Mouse (Mus musculus): Measurements from ENCODE around the gene Exoc2. TPM values are rescaled to one million over a fixed set of nuclear protein-coding genes. Genes with fewer than 3 reads are reported as not detected.
A peak's percentile ranks its signal among the peaks of the same experiment; 100 is the strongest.

The Exoc2 gene
- 44.7 and 50.9 TPM in 2 replicates for polyA plus RNA-seq (2015; fragmentation: Nextera tagmentation; extraction: Ambion mirVana)

DNA sequence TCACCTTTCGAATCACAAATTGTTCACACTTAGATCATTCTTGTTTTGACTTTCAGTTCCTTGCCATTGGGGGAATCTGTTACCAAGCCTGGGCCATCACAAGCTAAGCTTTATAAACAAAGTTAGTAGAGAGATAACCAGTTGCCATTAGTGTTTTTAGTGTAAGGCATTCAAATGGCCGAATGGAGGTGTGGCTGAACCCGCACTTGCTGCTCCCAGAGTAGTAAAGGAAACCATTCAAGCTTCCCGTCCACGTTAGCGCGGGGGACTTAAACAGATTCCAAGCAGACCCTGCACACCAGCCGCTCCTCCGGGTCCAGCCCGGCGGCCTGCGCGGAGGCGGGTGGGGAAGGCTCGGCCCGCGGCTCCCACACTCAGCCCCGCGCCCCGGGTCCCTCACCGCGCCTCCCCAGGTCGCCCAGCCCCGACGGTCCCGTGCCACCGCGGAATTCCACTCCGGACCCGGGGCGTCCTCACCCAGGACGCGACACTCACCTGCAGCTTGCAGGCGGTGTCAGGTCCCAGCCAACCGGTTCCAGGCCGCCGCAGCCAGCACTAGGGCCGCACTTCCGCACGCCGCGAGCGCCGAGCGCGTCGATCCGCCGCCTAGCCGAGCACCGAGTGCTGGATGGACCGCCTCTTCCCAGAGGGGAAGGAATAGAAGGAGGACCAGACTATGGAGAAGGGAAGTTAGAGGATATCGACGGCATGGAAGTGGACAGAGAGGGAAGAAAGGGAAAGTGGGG is at the start of gene Exoc2, which contains the start of gene Gm5447:
TSS of gene Exoc2 (minus strand) at position 593 of the 746 bp plus-strand sequence.
TSS of gene Gm5447 (plus strand) at position 704 of the 746 bp plus-strand sequence.
- H3K36me3 ChIP-seq = no peaks in the 10 kb centered on the region
- H3K9ac ChIP-seq (replicated peaks) = peak within 1 kb of the TSS; percentile 83
- peak; percentile 99 for ATAC-seq
- under 1% methylated on average over 54 of the region's 54 CpGs for WGBS
- peak within 1 kb of the TSS; percentile 88 for H3K27ac ChIP-seq
- peak within 1 kb of the TSS; percentile 68 for H3K4me2 ChIP-seq (replicated peaks)
- H3K4me3 ChIP-seq (replicated peaks) = peak within 1 kb of the TSS; percentile 70
- no peaks in the 10 kb centered on the region for H3K27me3 ChIP-seq
- H3K9me3 ChIP-seq = no peaks in the 10 kb centered on the region
- H3K4me1 ChIP-seq (replicated peaks) = peaks cover 14% of the 10 kb centered on the region

DNA sequence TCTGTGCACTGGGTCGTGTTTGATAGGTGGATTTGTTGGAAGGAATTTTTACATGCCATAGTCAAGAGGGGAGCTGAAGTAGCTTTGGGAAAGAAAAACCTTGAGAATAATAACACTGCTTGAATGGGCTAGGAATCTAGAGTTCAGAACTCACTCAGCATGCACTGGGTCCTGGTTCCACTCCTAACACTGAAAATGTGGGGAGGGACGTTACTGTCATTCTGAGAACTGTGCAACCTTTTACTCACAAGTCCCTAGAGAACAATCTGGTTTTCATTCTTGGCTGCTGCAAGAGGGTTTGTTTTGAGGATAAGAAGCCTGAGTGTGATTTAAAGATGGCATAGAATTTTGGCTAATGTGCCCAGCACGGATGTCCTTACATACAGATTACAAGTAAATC is 49.8 kb upstream of the Exoc2 start:
- WGBS = 83% methylated on average over 3 of the region's 3 CpGs
- H3K27ac ChIP-seq = no peak overlapping the region

DNA sequence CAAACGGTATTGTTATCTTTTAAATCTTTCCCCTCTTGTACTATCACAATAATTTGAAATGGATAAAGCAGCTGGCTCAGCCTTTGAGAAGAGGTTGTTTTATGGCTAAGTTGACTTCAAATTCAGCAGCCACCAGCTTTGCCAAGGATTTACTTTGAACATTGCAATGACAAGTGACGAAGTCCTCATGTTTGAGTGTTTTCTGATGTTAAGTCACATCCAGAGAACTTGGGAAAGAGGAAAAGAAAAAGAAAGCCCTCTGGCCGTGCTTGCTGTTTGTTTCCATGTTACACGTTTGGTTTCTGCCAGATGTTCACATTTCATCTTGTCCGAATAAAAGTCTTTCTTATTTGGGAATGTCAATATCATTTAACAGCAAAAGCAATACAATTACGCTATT is 48.0 kb upstream of the Exoc2 start:
- H3K4me1 ChIP-seq (replicated peaks) = no peaks in the 10 kb centered on the region
- H3K27ac ChIP-seq = no peak overlapping the region
- no peak overlapping the region for H3K4me2 ChIP-seq (replicated peaks)
- ATAC-seq = no peak
- H3K27me3 ChIP-seq = no peaks in the 10 kb centered on the region
- 85% methylated on average over 6 of the region's 6 CpGs for WGBS
- no peak overlapping the region for H3K4me3 ChIP-seq (replicated peaks)
- H3K9ac ChIP-seq (replicated peaks) = no peak overlapping the region
- no peaks in the 10 kb centered on the region for H3K36me3 ChIP-seq
- H3K9me3 ChIP-seq = no peaks in the 10 kb centered on the region

More for the DNA sequence above, 49.8 kb upstream of the Exoc2 start:
- H3K36me3 ChIP-seq = no peaks in the 10 kb centered on the region
- ATAC-seq = no peak
- H3K9ac ChIP-seq (replicated peaks) = no peak overlapping the region
- H3K4me1 ChIP-seq (replicated peaks) = no peaks in the 10 kb centered on the region
- no peaks in the 10 kb centered on the region for H3K9me3 ChIP-seq
- no peak overlapping the region for H3K4me2 ChIP-seq (replicated peaks)
- no peaks in the 10 kb centered on the region for H3K27me3 ChIP-seq
- no peak overlapping the region for H3K4me3 ChIP-seq (replicated peaks)

DNA sequence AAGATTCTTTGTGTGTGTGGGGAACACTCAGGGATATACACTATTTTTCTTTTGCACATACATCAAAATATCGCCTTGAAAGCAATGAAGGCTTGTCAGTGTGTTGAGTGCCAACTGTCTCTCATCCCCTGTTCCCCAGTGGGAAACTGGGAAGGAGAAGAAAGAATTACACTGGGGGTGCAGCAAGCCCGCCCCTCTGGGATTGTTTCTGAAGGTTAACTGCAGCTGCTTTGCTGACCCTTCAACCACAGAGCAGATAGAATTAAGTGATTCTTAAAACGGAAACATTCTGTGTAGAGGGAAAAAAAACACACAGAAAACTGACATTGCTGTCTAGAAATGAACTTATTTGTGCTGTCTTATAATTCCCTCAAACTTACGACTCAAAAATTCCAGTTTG is 47.6 kb upstream of the Exoc2 start:
- no peak for ATAC-seq
- Histone ChIP-seq H3K36me3 (no peaks in the 10 kb centered on the region), H3K4me1 (replicated peaks) (no peaks in the 10 kb centered on the region), H3K4me2 (replicated peaks) (no peak overlapping the region), H3K4me3 (replicated peaks) (no peak overlapping the region), H3K9me3 (no peaks in the 10 kb centered on the region), H3K9ac (replicated peaks) (no peak overlapping the region), H3K27ac (no peak overlapping the region), H3K27me3 (no peaks in the 10 kb centered on the region)
- 68% methylated on average over 4 of the region's 4 CpGs for WGBS

DNA sequence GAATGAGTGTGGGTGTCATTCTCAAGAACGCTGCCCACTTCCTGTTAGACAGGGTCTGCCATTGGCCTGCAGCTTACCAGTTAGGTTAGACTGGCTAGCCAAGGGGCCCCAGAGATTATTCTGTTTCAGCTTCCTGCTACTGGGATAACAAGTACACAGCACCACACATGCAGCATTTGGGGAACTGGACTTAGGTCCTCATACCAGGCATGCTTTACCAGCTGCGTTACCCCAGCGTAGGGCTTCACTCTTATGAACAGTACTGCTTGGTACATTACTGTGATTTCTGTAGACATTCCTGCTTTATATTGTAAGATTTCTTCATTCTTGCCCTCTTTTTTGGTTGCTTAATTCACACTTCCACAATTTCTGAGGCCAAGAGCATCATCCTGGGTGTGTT is 43.7 kb upstream of the Exoc2 start:
- Histone ChIP-seq H3K4me2 (replicated peaks) (no peak overlapping the region), H3K9ac (replicated peaks) (no peak overlapping the region), H3K4me1 (replicated peaks) (no peaks in the 10 kb centered on the region), H3K27ac (no peak overlapping the region), H3K27me3 (no peaks in the 10 kb centered on the region), H3K9me3 (no peaks in the 10 kb centered on the region), H3K4me3 (replicated peaks) (no peak overlapping the region), H3K36me3 (no peaks in the 10 kb centered on the region)
- no peak for ATAC-seq
- WGBS = 95% methylated on average over 3 of the region's 3 CpGs

DNA sequence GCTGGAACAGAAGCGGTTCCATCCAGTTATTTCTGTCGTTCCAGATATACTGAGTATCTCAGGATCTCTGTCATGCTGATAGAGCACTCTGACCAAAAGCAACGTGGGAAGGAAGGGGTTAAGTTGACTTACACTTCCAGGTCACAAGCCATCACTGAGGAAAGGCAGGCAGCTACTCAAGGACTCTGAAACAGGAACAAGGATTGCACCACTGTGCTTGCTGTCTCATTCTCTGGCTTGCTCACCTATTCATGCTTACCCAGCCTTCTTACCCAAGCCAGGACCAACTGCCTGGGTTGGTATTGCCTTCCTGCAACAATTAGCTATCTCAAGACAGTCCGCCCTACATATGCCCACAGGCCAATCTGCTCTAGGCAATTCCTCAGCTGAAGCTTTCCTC is 31.1 kb upstream of the Exoc2 start:
- WGBS = 76% methylated on average over 4 of the region's 4 CpGs
- no peak overlapping the region for H3K4me3 ChIP-seq (replicated peaks)
- ATAC-seq = no peak

DNA sequence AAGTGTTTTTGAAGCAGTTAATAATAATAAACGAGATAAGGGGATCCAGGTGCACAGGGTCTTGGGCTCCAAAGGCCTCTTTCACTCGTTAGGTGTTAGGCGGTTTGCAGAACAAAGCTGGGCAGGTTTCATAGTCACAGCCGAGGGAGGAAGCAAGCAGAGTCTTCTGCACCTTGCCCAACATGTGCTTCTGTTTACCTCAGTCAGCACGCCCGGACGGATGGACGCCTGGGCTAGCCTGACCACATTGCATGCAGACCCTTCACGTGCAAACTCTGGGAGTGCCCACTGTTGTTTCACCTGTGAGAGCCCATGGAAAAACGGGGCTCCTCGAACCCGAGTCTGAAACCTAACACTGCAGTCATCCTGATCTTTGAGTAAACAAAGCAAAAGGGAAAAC is 30.6 kb upstream of the Exoc2 start:
- Histone ChIP-seq H3K9me3 (no peaks in the 10 kb centered on the region), H3K27ac (no peak overlapping the region), H3K9ac (replicated peaks) (no peak overlapping the region), H3K4me3 (replicated peaks) (no peak overlapping the region), H3K36me3 (no peaks in the 10 kb centered on the region), H3K4me2 (replicated peaks) (no peak overlapping the region), H3K4me1 (replicated peaks) (no peaks in the 10 kb centered on the region), H3K27me3 (no peaks in the 10 kb centered on the region)
- WGBS = 69% methylated on average over 12 of the region's 12 CpGs
- no peak for ATAC-seq

More for the DNA sequence above, 31.1 kb upstream of the Exoc2 start:
- no peaks in the 10 kb centered on the region for H3K36me3 ChIP-seq
- no peaks in the 10 kb centered on the region for H3K4me1 ChIP-seq (replicated peaks)
- no peaks in the 10 kb centered on the region for H3K27me3 ChIP-seq
- H3K9ac ChIP-seq (replicated peaks) = no peak overlapping the region
- H3K27ac ChIP-seq = no peak overlapping the region
- H3K9me3 ChIP-seq = no peaks in the 10 kb centered on the region
- no peak overlapping the region for H3K4me2 ChIP-seq (replicated peaks)

DNA sequence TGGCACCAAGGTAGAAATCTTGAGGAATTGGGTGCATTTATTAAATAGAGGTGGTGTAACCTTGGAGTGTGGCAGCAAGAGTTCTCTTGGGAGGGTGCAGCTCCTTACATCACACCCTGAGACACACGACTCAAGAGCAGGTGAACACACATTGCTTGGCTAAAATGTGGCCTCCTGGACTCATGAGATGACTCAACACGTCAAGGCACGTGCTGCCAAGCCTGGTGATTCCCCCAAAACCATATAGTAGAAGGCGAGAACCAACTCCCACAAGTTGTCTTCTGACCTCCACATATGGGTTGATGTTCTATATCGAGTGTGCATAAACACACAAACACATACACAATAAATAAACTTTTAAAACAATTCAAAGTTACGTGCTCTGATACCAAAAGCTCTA is 25.9 kb upstream of the Exoc2 start:
- Histone ChIP-seq H3K4me2 (replicated peaks) (no peak overlapping the region), H3K4me1 (replicated peaks) (no peaks in the 10 kb centered on the region)
- WGBS = 85% methylated on average over 6 of the region's 6 CpGs

DNA sequence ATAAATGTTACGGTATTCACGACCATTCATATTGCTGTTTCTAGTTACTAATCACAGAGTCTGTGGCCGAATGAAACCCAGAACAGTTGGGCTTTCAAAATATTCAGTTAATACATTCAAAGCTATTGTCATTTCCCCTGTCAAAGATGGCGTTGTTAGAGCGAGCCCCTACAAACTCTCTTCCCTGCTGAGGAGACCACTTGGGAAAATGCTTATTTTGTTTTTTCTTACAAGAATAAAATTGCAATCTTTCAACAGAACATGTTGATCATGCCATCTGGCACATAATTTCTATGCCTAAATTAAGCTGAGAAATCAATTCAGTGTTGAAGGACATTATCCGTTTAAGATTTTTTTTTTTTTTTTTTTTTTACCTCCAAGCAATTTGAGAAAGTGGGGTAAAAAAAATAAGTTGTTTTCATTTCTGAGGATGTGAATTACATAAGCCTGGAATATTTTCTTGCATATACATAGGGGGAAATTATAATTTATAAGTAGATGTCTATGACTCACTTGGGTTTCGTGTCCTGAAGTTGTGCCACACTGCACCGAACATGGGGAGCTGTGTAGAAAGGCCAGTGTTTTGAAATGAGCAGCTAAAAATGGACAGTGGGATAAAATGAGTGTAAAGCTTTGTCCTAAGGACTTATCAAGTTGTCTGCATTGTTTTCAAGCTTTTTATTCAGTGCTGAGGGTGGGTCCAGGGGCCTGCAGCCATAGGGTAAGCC is 23.8 kb upstream of the Exoc2 start:
- WGBS = 79% methylated on average over 8 of the region's 8 CpGs
- no peaks in the 10 kb centered on the region for H3K4me1 ChIP-seq (replicated peaks)
- no peak overlapping the region for H3K27ac ChIP-seq
- no peaks in the 10 kb centered on the region for H3K36me3 ChIP-seq
- no peak overlapping the region for H3K4me2 ChIP-seq (replicated peaks)
- no peaks in the 10 kb centered on the region for H3K27me3 ChIP-seq
- H3K9ac ChIP-seq (replicated peaks) = no peak overlapping the region
- no peak for ATAC-seq
- H3K4me3 ChIP-seq (replicated peaks) = no peak overlapping the region
- H3K9me3 ChIP-seq = no peaks in the 10 kb centered on the region

More for the DNA sequence above, 25.9 kb upstream of the Exoc2 start:
- Histone ChIP-seq H3K4me3 (replicated peaks) (no peak overlapping the region), H3K36me3 (no peaks in the 10 kb centered on the region), H3K27ac (no peak overlapping the region), H3K9me3 (no peaks in the 10 kb centered on the region), H3K9ac (replicated peaks) (no peak overlapping the region), H3K27me3 (no peaks in the 10 kb centered on the region)
- no peak for ATAC-seq

DNA sequence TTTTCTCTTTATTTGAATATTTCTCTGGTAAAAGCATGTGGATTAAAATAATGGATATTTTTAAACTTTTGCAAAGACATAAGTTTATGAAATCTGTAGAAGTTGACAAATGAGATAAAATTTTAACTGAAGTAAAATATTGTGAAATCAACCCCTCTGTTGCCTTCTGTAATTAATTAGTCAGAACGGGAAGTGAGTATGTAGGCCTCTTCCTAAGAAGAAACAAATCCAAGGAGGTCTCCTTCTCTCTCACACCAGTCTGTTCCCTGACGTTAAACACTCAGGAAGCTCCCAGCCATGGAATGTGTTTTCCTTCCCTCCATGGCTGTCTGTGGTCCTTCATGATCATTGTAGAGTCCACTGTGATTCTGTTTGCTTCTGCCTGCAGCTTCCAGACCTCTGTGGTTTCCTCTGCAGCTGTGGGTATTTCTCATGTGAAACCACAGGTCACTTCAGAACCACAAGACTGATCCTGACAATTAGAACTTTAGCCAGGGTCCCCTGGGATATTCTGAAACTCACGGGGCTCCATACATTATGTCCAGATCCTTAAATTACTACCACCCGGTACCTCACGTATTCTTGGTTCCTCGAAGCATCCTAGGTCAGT is 20.5 kb upstream of the Exoc2 start:
- no peak overlapping the region for H3K4me2 ChIP-seq (replicated peaks)
- no peak overlapping the region for H3K9ac ChIP-seq (replicated peaks)
- 82% methylated on average over 6 of the region's 6 CpGs for WGBS
- H3K4me3 ChIP-seq (replicated peaks) = no peak overlapping the region
- no peaks in the 10 kb centered on the region for H3K9me3 ChIP-seq
- no peaks in the 10 kb centered on the region for H3K4me1 ChIP-seq (replicated peaks)
- H3K27me3 ChIP-seq = no peaks in the 10 kb centered on the region
- H3K27ac ChIP-seq = no peak overlapping the region
- ATAC-seq = no peak
- no peaks in the 10 kb centered on the region for H3K36me3 ChIP-seq

DNA sequence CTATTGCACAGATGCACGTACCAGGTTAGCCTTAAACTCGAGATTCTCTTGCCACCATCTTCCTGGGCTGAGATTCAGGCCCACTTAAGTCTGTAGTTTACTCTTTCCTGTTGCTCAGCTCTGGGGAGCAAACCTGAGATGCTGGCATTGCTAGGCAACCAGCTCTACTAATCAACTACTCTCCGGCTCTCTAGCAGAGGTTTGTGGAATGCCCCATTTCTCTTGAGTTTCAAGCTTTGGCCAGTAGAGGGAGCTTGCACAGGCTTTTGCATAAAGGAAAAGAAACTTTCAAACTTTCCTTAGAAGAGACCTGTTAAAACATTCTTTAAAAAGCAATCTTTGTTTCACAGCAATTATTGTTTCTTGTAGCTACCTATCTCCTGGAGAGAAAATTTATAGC is 19.9 kb upstream of the Exoc2 start:
- no peak overlapping the region for H3K27ac ChIP-seq
- ATAC-seq = peak; percentile 71; the same call in 1 of the 2 replicates
- no peaks in the 10 kb centered on the region for H3K36me3 ChIP-seq
- H3K27me3 ChIP-seq = no peaks in the 10 kb centered on the region
- WGBS = 30% methylated on average over 3 of the region's 3 CpGs
- H3K9me3 ChIP-seq = no peaks in the 10 kb centered on the region
- H3K9ac ChIP-seq (replicated peaks) = no peak overlapping the region
- H3K4me2 ChIP-seq (replicated peaks) = no peak overlapping the region
- H3K4me3 ChIP-seq (replicated peaks) = no peak overlapping the region
- H3K4me1 ChIP-seq (replicated peaks) = no peaks in the 10 kb centered on the region

DNA sequence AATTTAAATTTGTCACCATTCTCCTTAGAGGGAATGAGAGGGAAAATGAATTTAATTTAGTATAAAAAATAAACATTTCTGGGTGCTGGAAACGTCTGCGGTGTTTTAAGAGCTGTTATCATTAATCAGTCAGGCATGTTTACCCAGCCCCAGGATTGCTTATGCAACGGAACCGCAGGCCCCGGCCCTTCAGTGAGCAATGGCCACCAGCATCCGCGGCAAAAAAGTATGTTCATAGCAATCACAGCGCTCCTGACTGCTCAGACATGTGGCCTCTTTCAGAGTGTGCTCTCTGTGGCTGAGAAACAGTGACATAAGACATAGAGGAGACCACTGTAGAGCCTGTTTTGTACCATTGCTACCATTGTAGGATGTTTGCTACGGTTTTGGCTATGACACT is 16.3 kb upstream of the Exoc2 start:
- WGBS = 91% methylated on average over 9 of the region's 9 CpGs
- H3K27me3 ChIP-seq = peaks cover 12% of the 10 kb centered on the region
- no peak overlapping the region for H3K27ac ChIP-seq
- no peak for ATAC-seq
- H3K4me1 ChIP-seq (replicated peaks) = peaks cover 11% of the 10 kb centered on the region
- no peak overlapping the region for H3K4me3 ChIP-seq (replicated peaks)
- no peaks in the 10 kb centered on the region for H3K9me3 ChIP-seq
- H3K36me3 ChIP-seq = no peaks in the 10 kb centered on the region
- no peak overlapping the region for H3K4me2 ChIP-seq (replicated peaks)
- no peak overlapping the region for H3K9ac ChIP-seq (replicated peaks)
